Mouse (Mus musculus) E14TG2a.4 (cell line): ENCODE data around the gene Agpat3.

Experiments used
- CTCF ChIP-seq: conservative IDR thresholded peaks from 2 replicates; pipeline ENCODE4 v1.5.1; 2014; ENCODE audit warnings: low read length
- NANOG ChIP-seq: IDR thresholded peaks from 2 replicates; pipeline ENCODE4 v1.6.1; 2014; ENCODE audit warnings: borderline replicate concordance, low read length, mixed read lengths
- POU5F1 ChIP-seq: IDR thresholded peaks from 2 replicates; pipeline ENCODE4 v1.6.1; 2014; ENCODE audit warnings: low read length, borderline replicate concordance

DNA sequence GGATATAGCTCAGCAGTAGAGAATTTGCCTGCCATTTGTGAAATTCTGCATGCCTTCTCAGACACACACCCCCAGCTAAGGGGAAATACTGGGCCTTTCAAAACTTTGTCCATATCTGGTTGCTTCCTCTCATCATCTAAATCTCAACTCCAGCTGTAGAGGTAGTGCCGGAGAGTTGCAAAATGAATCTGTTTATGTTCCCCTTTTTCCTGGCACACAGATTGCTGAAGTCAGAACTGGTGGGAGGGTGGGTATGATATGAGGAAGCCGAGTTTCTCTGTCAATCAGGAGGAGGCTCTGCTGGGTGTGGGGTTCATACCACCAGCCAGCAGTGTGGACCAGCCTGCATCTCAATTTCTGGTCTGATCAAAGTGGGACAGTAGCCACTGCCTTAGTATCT is 11.8 kb upstream of the Agpat3 start:
- no peak for TF ChIP-seq CTCF
- TF ChIP-seq NANOG, result no peak
- no peak for TF ChIP-seq POU5F1
